Mouse (Mus musculus) hindbrain, postnatal 0 days (tissue): ENCODE results near the gene Sec61a2. TPM values are rescaled to one million over a fixed set of nuclear protein-coding genes. Genes with fewer than 3 reads are reported as not detected.

Source experiments
- ATAC-seq: fragments of 200-750 bp; cut with Nextera tagmentation; 2 replicates; pipeline ENCODE4 v1.8.0; 2017; ENCODE audit warnings: mild to moderate bottlenecking, moderate TSS enrichment, moderate library complexity
- DNase-seq: peaks from one replicate; pipeline ENCODE4 v3.0.0-alpha.2; 2015; ENCODE audit warnings: low spot score
- H3K27ac ChIP-seq: fragments of 300-500 bp; sonication (generic); 2 replicates; pipeline ENCODE4 v1.5.1; 2014; ENCODE audit warnings: mild to moderate bottlenecking
- H3K27me3 ChIP-seq: fragments of 300-500 bp; sonication (generic); 2 replicates; pipeline ENCODE4 v1.6.1; 2014; ENCODE audit warnings: low read length, mixed read lengths; ENCODE audit not compliant: insufficient read depth
- H3K36me3 ChIP-seq: fragments of 300-500 bp; sonication (generic); 2 replicates; pipeline ENCODE4 v1.6.1; 2014; ENCODE audit warnings: low read length, mixed read lengths; ENCODE audit not compliant: insufficient read depth
- H3K4me1 ChIP-seq: fragments of 300-500 bp; sonication (generic); 2 replicates; pipeline ENCODE4 v1.6.1; 2014; ENCODE audit warnings: antibody characterized with exemption, low read length, mixed read lengths; ENCODE audit not compliant: insufficient read depth
- H3K4me2 ChIP-seq: fragments of 300-500 bp; sonication (generic); 2 replicates; pipeline ENCODE4 v1.6.1; 2014; ENCODE audit warnings: low read depth, mild to moderate bottlenecking, low read length, moderate library complexity, mixed read lengths
- H3K4me3 ChIP-seq: fragments of 300-500 bp; sonication (generic); 2 replicates; pipeline ENCODE4 v1.5.1; 2014; ENCODE audit warnings: low read length
- H3K9ac ChIP-seq: fragments of 300-500 bp; sonication (generic); replicated peaks from 2 replicates; pipeline ENCODE4 v1.6.1; 2014; ENCODE audit warnings: mild to moderate bottlenecking, low read length, moderate library complexity, mixed read lengths
- H3K9me3 ChIP-seq: fragments of 300-500 bp; sonication (generic); 2 replicates; pipeline ENCODE4 v1.6.1; 2016; ENCODE audit warnings: low read length, mixed read lengths
- CTCF ChIP-seq: IDR thresholded peaks from 2 replicates; pipeline ENCODE4 v1.5.1; 2016; ENCODE audit warnings: antibody characterized with exemption, control low read depth, low read depth
- WGBS: fragments of 180-500 bp; shearing (Covaris S2); extraction: QIAGEN DNeasy Blood & Tissue Kit; methylation state at CpG from one replicate; pipeline ENCODE4 v1.1.7; 2014; 5-methylcytosine and 5-hydroxymethylcytosine counted together
- polyA plus RNA-seq: library from polyadenylated mRNA; unstranded; fragments of >200 nt; fragmentation: Nextera tagmentation; extraction: Ambion mirVana; gene quantifications from 2 replicates; pipeline ENCODE4 v1.2.1, GENCODE M21; 2015
- total RNA-seq: library from RNA; depleted of rRNA; stranded (reverse); fragments of >200 nt; gene quantifications from 2 replicates; pipeline ENCODE4 v1.2.3, GENCODE M21; 2014

Gene Sec61a2
- total and polyA plus RNA-seq, 2 experiments from 2014 or later, result 104 to 127 TPM

GRCm38 (mm10) chr2:5894296-5894695, 936 bp downstream of the Sec61a2 start:
- no peaks in the 10 kb centered on the region for H3K27me3 ChIP-seq
- peak overlapping the region; percentile 58 for H3K4me2 ChIP-seq
- ATAC-seq (no peak), DNase-seq (peak; percentile 13)
- H3K9me3 ChIP-seq, result no peaks in the 10 kb centered on the region
- H3K27ac ChIP-seq, result 0 out of 2 replicates have a peak overlapping the region, but pooled peaks have one; percentile 5
- H3K9ac ChIP-seq, result peak overlapping the region; percentile 79
- 31% methylated on average over 11 of the region's 11 CpGs for WGBS
- peak overlapping the region; percentile 70 for H3K4me3 ChIP-seq
- TF ChIP-seq CTCF, result no peak
- 0 out of 2 replicates have a peak, but pooled peaks cover 4% of the 10 kb centered on the region for H3K4me1 ChIP-seq
- H3K36me3 ChIP-seq, result peaks cover 5% of the 10 kb centered on the region; the same call in 1 of the 2 replicates

DNA sequence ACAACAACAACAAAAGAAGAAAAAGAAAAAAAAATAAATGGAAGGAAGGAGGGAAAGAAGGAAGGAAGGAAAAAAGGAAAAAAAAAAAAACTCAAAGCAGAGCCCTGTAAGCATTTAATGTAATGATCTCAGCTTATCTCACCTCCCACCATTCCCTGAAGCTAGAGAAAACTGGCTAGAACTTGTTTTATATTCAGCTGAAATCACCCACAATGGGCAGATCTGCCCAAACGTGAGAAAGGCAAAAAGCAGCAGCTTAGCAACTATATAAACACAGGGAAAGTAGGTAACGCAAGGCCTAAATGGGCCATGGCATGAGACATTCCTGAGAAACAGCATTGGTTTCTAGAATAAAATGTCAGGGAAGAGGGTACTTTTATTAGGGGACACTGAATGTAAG, 5.8 kb downstream of the Sec61a2 start:
- peaks cover 22% of the 10 kb centered on the region for H3K36me3 ChIP-seq
- no peak for TF ChIP-seq CTCF

GRCm38 (mm10) chr2:5888865-5889264, 6.4 kb downstream of the Sec61a2 start:
- ATAC-seq (no peak), DNase-seq (no peak)
- TF ChIP-seq CTCF, result no peak
- Histone ChIP-seq H3K27me3 (no peaks in the 10 kb centered on the region), H3K36me3 (peaks cover 24% of the 10 kb centered on the region), H3K27ac (no peak overlapping the region), H3K4me2 (no peak overlapping the region), H3K9me3 (no peaks in the 10 kb centered on the region), H3K9ac (no peak overlapping the region), H3K4me1 (no peaks in the 10 kb centered on the region), H3K4me3 (no peak overlapping the region)
- WGBS, result 85% methylated on average over 5 of the region's 5 CpGs

More for the DNA sequence above, 5.8 kb downstream of the Sec61a2 start:
- 61% methylated on average over 2 of the region's 2 CpGs for WGBS
- no peaks in the 10 kb centered on the region for H3K27me3 ChIP-seq
- no peaks in the 10 kb centered on the region for H3K9me3 ChIP-seq
- no peak overlapping the region for H3K27ac ChIP-seq
- H3K9ac ChIP-seq, result no peak overlapping the region
- no peak for DNase-seq
- no peak overlapping the region for H3K4me2 ChIP-seq
- no peak overlapping the region for H3K4me3 ChIP-seq
- no peak for ATAC-seq
- 0 out of 2 replicates have a peak, but pooled peaks cover 3% of the 10 kb centered on the region for H3K4me1 ChIP-seq

GRCm38 (mm10) chr2:5877446-5877845, 17.8 kb downstream of the Sec61a2 start:
- H3K4me2 ChIP-seq, result no peak overlapping the region
- no peaks in the 10 kb centered on the region for H3K27me3 ChIP-seq
- no peak overlapping the region for H3K27ac ChIP-seq
- no peak for TF ChIP-seq CTCF
- no peak for DNase-seq
- 75% methylated on average over 3 of the region's 3 CpGs for WGBS
- H3K9ac ChIP-seq, result no peak overlapping the region
- no peak overlapping the region for H3K4me3 ChIP-seq
- no peaks in the 10 kb centered on the region for H3K4me1 ChIP-seq
- ATAC-seq, result no peak
- peaks cover 53% of the 10 kb centered on the region for H3K36me3 ChIP-seq
- no peaks in the 10 kb centered on the region for H3K9me3 ChIP-seq

- WGBS, result 92% methylated on average over 5 of the region's 5 CpGs
- Histone ChIP-seq H3K4me2 (no peak overlapping the region), H3K4me1 (no peaks in the 10 kb centered on the region), H3K4me3 (no peak overlapping the region), H3K27me3 (no peaks in the 10 kb centered on the region), H3K9ac (no peak overlapping the region), H3K27ac (no peak overlapping the region), H3K9me3 (no peaks in the 10 kb centered on the region), H3K36me3 (peaks cover 27% of the 10 kb centered on the region)
- DNase-seq (no peak), ATAC-seq (no peak)
- no peak for TF ChIP-seq CTCF
These were observed 25.5 kb downstream of the Sec61a2 start for GRCm38 (mm10) chr2:5869746-5870145.

DNA sequence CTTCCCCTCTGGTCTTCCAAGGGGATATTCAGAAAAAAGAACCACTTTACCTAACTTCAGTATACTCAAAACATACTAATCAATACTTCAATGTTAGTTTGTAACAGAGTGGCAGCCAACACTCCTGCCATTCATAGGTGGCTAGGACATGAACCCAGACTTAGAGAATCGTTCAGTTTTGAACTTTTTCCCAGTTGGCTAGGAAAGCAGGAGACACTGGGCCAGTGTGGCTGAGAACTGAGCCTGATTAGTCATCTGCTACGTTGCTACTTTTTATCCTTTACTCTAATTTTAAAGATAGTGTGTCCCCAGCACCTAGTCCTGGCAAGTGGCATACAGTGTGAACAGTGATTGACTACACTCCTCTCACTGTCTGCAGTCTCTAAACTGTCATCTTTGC, 27.6 kb downstream of the Sec61a2 start:
- no peak overlapping the region for H3K27ac ChIP-seq
- DNase-seq, result no peak
- H3K36me3 ChIP-seq, result peaks cover 18% of the 10 kb centered on the region; the same call in 1 of the 2 replicates
- no peaks in the 10 kb centered on the region for H3K9me3 ChIP-seq
- H3K4me2 ChIP-seq, result no peak overlapping the region
- no peak overlapping the region for H3K4me3 ChIP-seq
- no peaks in the 10 kb centered on the region for H3K4me1 ChIP-seq
- no peak overlapping the region for H3K9ac ChIP-seq
- ATAC-seq, result no peak
- WGBS, result 74% methylated on average over 2 of the region's 2 CpGs
- no peaks in the 10 kb centered on the region for H3K27me3 ChIP-seq
- no peak for TF ChIP-seq CTCF

DNA sequence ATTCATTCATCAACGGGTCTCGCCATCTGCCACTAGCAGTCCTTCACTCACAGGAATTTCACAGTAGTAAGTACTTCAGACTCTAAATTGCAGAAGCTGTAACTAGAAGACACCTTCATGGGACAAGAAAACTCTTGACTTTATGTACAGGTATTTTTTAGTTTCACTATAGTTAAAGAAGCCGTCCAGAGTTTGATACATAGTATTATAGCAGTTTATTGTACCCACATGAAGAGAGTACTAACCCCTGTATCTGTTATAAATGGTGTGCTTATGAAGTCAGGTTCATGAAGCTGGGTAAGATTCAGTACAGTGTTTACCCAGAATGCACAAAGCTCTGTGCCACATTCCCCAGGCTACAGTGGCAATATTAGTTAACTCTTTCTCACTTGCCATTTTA, 32.4 kb downstream of the Sec61a2 start, which contains the start of gene Gm13199:
Gm13199 (minus strand) TSS at position 101 of the 400 bp plus-strand sequence.
- DNase-seq (no peak), ATAC-seq (no peak)
- H3K9ac ChIP-seq, result no peak within 1 kb of the TSS
- no peak for TF ChIP-seq CTCF
- no peak within 1 kb of the TSS for H3K4me2 ChIP-seq
- no peaks in the 10 kb centered on the region for H3K27me3 ChIP-seq
- peaks cover 14% of the 10 kb centered on the region; the same call in 1 of the 2 replicates for H3K36me3 ChIP-seq
- no peaks in the 10 kb centered on the region for H3K9me3 ChIP-seq
- H3K4me3 ChIP-seq, result no peak within 1 kb of the TSS
- no peak within 1 kb of the TSS for H3K27ac ChIP-seq
- WGBS, result 91% methylated on average over 3 of the region's 3 CpGs
- no peaks in the 10 kb centered on the region for H3K4me1 ChIP-seq
